Comparison of ENCODE assay signal across 18 mouse cellular contexts in the genomic region with DNA sequence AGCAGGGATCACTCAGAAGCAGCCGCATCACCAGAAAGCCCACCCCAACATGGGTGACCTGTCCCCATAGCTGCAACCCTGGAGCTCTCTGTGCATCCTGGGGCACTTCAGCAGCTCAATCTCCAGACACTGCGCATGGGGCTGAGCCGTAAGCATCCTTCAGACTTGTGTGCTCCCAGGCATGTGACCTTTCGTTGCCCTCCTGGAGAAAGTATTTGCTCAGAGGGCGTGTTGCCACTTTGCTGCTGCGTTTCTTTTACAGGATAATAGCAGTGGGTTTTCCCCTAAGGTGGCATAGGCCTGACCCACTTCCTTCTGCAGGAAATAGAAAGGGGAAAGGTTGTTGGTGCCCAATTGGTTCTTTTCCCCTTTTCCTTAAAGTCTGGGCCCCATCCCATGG. TPM values are rescaled to one million over a fixed set of nuclear protein-coding genes. Genes with fewer than 3 reads are reported as not detected.
DNase-seq lines count a peak whose midpoint lies in the region; ATAC-seq lines count a peak whose summit lies in the region.
"Had no signal": no experiment of that assay in that cellular context is flagged by ENCODE, and none has a peak within 500 bp of the region (broad histone marks: within the 10 kb centered on the region; RNA-seq: fewer than 3 reads in every experiment).

No protein-coding gene starts in this region.

- ATAC-seq in CD4-positive, CD25-positive, alpha-beta regulatory T cell, adult 4 months, result peak; percentile 67
- ATAC-seq in intestine, embryonic 16.5 days, result peak; percentile 77

- no peak overlapping the region for H3K4me2 ChIP-seq in intestine, embryonic 16.5 days (ENCODE audit: low read depth, low read length)
- H3K4me2 ChIP-seq: heart, embryonic 12.5 days; neural tube, embryonic 15.5 days had no signal

- no peak overlapping the region for H3K27ac ChIP-seq in intestine, embryonic 16.5 days (ENCODE audit: low read length)
- H3K27ac ChIP-seq in forebrain, embryonic 10.5 days, result no peak overlapping the region
- H3K27ac ChIP-seq: neural tube, embryonic 15.5 days had no signal

- H3K4me1 ChIP-seq in intestine, embryonic 16.5 days (ENCODE audit: control insufficient read depth, insufficient read depth, low read length), result no peaks in the 10 kb centered on the region; the same call in 1 of the 2 replicates
- peaks cover 6% of the 10 kb centered on the region; the same call in 1 of the 2 replicates for H3K4me1 ChIP-seq in forebrain, embryonic 10.5 days
- H3K4me1 ChIP-seq: neural tube, embryonic 15.5 days had no signal

- H3K4me3 ChIP-seq in intestine, embryonic 16.5 days (ENCODE audit: low read length), result no peak overlapping the region
- H3K4me3 ChIP-seq in forebrain, embryonic 10.5 days, result no peak overlapping the region
- H3K4me3 ChIP-seq: erythroblast, embryonic 14.5 days; heart, embryonic 12.5 days; neural tube, embryonic 15.5 days had no signal

- H3K9ac ChIP-seq in intestine, embryonic 16.5 days (ENCODE audit: low read depth, low read length), result no peak overlapping the region
- H3K9ac ChIP-seq: heart, embryonic 12.5 days; neural tube, embryonic 15.5 days had no signal

- no peaks in the 10 kb centered on the region for H3K27me3 ChIP-seq in intestine, embryonic 16.5 days (replicated peaks; ENCODE audit: control insufficient read depth, insufficient read depth, low read length)
- H3K27me3 ChIP-seq in forebrain, embryonic 10.5 days (ENCODE audit: poor library complexity, severe bottlenecking), result no peaks in the 10 kb centered on the region; the same call in 1 of the 2 replicates
- H3K27me3 ChIP-seq: heart, embryonic 12.5 days; neural tube, embryonic 15.5 days had no signal

- 32% methylated on average over 6 of the region's 6 CpGs for WGBS in intestine, embryonic 16.5 days
- 62% methylated on average over 6 of the region's 6 CpGs for WGBS in forebrain, embryonic 10.5 days

- no peaks in the 10 kb centered on the region for H3K9me3 ChIP-seq in intestine, embryonic 16.5 days (ENCODE audit: control insufficient read depth, low read length)
- H3K9me3 ChIP-seq in forebrain, embryonic 10.5 days, result no peaks in the 10 kb centered on the region
- H3K9me3 ChIP-seq: heart, embryonic 12.5 days; neural tube, embryonic 15.5 days had no signal

- H3K36me3 ChIP-seq in intestine, embryonic 16.5 days (ENCODE audit: control insufficient read depth, insufficient read depth, low read length), result no peaks in the 10 kb centered on the region
- no peaks in the 10 kb centered on the region for H3K36me3 ChIP-seq in forebrain, embryonic 10.5 days (replicated peaks)
- H3K36me3 ChIP-seq: heart, embryonic 12.5 days; neural tube, embryonic 15.5 days had no signal

- DNase-seq in Muller cell, postnatal 12 days (ENCODE audit: inconsistent ontology term), result peak; percentile 13
- peak; percentile 34 to 65 for DNase-seq in lung, postnatal 4 days
- no peak for DNase-seq in layer of hippocampus, postnatal 10 days (ENCODE audit: low spot score in 2 of 2)
- no peak for DNase-seq in forebrain, embryonic 10.5 days (ENCODE audit: extremely low spot score, low spot score)
- DNase-seq in kidney, adult 8-10 months, result no peak
- no peak for DNase-seq in spleen, postnatal 10 days (ENCODE audit: low spot score in 2 of 2)
- DNase-seq: adrenal gland, postnatal 25 days; gastrocnemius, postnatal 14 days; kidney, adult 18-20 months; liver; thymus, adult 2 months had no signal

RNA-seq across cellular contexts. Expression of a gene that starts 48.1 kb away (rescaled TPM):
- 1 to 10 TPM; 2.3 to 3.1 TPM for polyA plus RNA-seq in CD4-positive, CD25-positive, alpha-beta regulatory T cell, adult 4 months (2017; shearing (Covaris generic))
- 1.2 and 1.5 TPM in 2 replicates for polyA plus RNA-seq in intestine, embryonic 16.5 days (2015; fragmentation: Nextera tagmentation; extraction: Ambion mirVana)
- 10 to 100 TPM; 43.2 to 47.0 TPM for total RNA-seq in layer of hippocampus, postnatal 10 days (2021)
- 1.8 TPM in 2 replicates for polyA plus RNA-seq in forebrain, embryonic 10.5 days (2016; fragmentation: Nextera tagmentation; extraction: Ambion mirVana)
- total RNA-seq: common myeloid progenitor, adult 5-6 weeks had no signal
- polyA plus RNA-seq: erythroblast, embryonic 14.5 days had no signal

RNA-seq across cellular contexts. Expression of a gene that starts 55.2 kb away (rescaled TPM):
- 1 to 10 TPM in 1 of 2 experiments, under 1 TPM in 1; 0.94 to 1.4 TPM for polyA plus RNA-seq in CD4-positive, CD25-positive, alpha-beta regulatory T cell, adult 4 months (2017; shearing (Covaris generic))
- 0.34 and 0.62 TPM in 2 replicates for polyA plus RNA-seq in intestine, embryonic 16.5 days (2015; fragmentation: Nextera tagmentation; extraction: Ambion mirVana)
- total RNA-seq in layer of hippocampus, postnatal 10 days (2021), result not detected
- polyA plus RNA-seq in forebrain, embryonic 10.5 days (2016; fragmentation: Nextera tagmentation; extraction: Ambion mirVana), result 0.81 TPM in 1 of 2 replicates, not detected in the other
- total RNA-seq: adrenal gland, postnatal 25 days had no signal
- polyA plus RNA-seq: midbrain, postnatal 0 days; neural tube, embryonic 15.5 days had no signal

Comparison
In these comparisons a context has a peak if more than half of its experiments do, and no peak if none do; other contexts are left out.
1. DNase-seq: peak in Muller cell, postnatal 12 days (single experiment) and lung, postnatal 4 days (2 of 2); none in layer of hippocampus, postnatal 10 days (0 of 2), forebrain, embryonic 10.5 days (single experiment), kidney, adult 8-10 months (0 of 2) and spleen, postnatal 10 days (0 of 2).